Mouse (Mus musculus): ENCODE results near the gene Iqgap1. TPM values are rescaled to one million over a fixed set of nuclear protein-coding genes. Genes with fewer than 3 reads are reported as not detected.

Iqgap1 gene
- polyA plus RNA-seq, 1 experiment from 2014 or later: 19.4 TPM

GRCm38 (mm10) chr7:80719582-80719981, 106.2 kb downstream of the Iqgap1 start:
- Histone ChIP-seq H3K4me3 (no peak overlapping the region), H3K27me3 (replicated peaks) (no peaks in the 10 kb centered on the region), H3K27ac (no peak overlapping the region), H3K4me1 (peaks cover 58% of the 10 kb centered on the region), H3K36me3 (peaks cover 70% of the 10 kb centered on the region), H3K4me2 (no peak overlapping the region), H3K9ac (no peak overlapping the region), H3K9me3 (replicated peaks) (no peaks in the 10 kb centered on the region)
- 63% methylated on average over 7 of the region's 7 CpGs for whole genome bisulfite sequencing (ENCODE audit: insufficient replicate concordance)
- ATAC-seq: peak; percentile 60; the same call in 1 of the 2 replicates

- Histone ChIP-seq H3K4me3 (no peak overlapping the region), H3K27ac (no peak overlapping the region), H3K36me3 (peaks cover 65% of the 10 kb centered on the region), H3K9me3 (replicated peaks) (no peaks in the 10 kb centered on the region), H3K27me3 (replicated peaks) (no peaks in the 10 kb centered on the region), H3K4me2 (no peak overlapping the region), H3K9ac (no peak overlapping the region), H3K4me1 (peaks cover 58% of the 10 kb centered on the region)
- 47% methylated on average over 2 of the region's 2 CpGs for WGBS (ENCODE audit: insufficient replicate concordance)
- peak; percentile 73 for ATAC-seq
Measured at GRCm38 (mm10) chr7:80719038-80719437, 106.7 kb downstream of the Iqgap1 start.

- no peak overlapping the region for H3K4me3 ChIP-seq
Measured at GRCm38 (mm10) chr7:80718471-80718870, 107.3 kb downstream of the Iqgap1 start.

GRCm38 (mm10) chr7:80716758-80717157, 109.0 kb downstream of the Iqgap1 start:
- peak; percentile 59 for ATAC-seq
- Histone ChIP-seq H3K9ac (no peak overlapping the region), H3K4me3 (no peak overlapping the region), H3K36me3 (peaks cover 48% of the 10 kb centered on the region), H3K9me3 (replicated peaks) (no peaks in the 10 kb centered on the region), H3K27ac (no peak overlapping the region), H3K27me3 (replicated peaks) (no peaks in the 10 kb centered on the region), H3K4me1 (peaks cover 58% of the 10 kb centered on the region), H3K4me2 (peak overlapping the region; percentile 22)
- 27% methylated on average over 9 of the region's 9 CpGs for WGBS (ENCODE audit: insufficient replicate concordance)

More at GRCm38 (mm10) chr7:80718471-80718870, 107.3 kb downstream of the Iqgap1 start:
- Histone ChIP-seq H3K36me3 (peaks cover 62% of the 10 kb centered on the region), H3K4me2 (no peak overlapping the region), H3K4me1 (peaks cover 58% of the 10 kb centered on the region), H3K27ac (no peak overlapping the region), H3K27me3 (replicated peaks) (no peaks in the 10 kb centered on the region), H3K9ac (no peak overlapping the region), H3K9me3 (replicated peaks) (no peaks in the 10 kb centered on the region)
- WGBS (ENCODE audit: insufficient replicate concordance): 86% methylated on average over 8 of the region's 8 CpGs
- ATAC-seq: no peak

GRCm38 (mm10) chr7:80715306-80715705, 110.5 kb downstream of the Iqgap1 start:
- WGBS (ENCODE audit: insufficient replicate concordance): 81% methylated on average over 7 of the region's 7 CpGs
- ATAC-seq: peak; percentile 40; the same call in 1 of the 2 replicates
- Histone ChIP-seq H3K4me2 (no peak overlapping the region), H3K9me3 (replicated peaks) (no peaks in the 10 kb centered on the region), H3K4me3 (no peak overlapping the region), H3K9ac (no peak overlapping the region), H3K4me1 (peaks cover 46% of the 10 kb centered on the region), H3K27me3 (replicated peaks) (no peaks in the 10 kb centered on the region), H3K36me3 (peaks cover 40% of the 10 kb centered on the region), H3K27ac (no peak overlapping the region)

GRCm38 (mm10) chr7:80711496-80711895, 114.3 kb downstream of the Iqgap1 start:
- no peaks in the 10 kb centered on the region for H3K27me3 ChIP-seq (replicated peaks)
- 73% methylated on average over 8 of the region's 8 CpGs for WGBS (ENCODE audit: insufficient replicate concordance)
- H3K4me2 ChIP-seq: no peak overlapping the region
- peaks cover 18% of the 10 kb centered on the region for H3K36me3 ChIP-seq
- H3K9ac ChIP-seq: no peak overlapping the region
- ATAC-seq: no peak
- no peaks in the 10 kb centered on the region for H3K9me3 ChIP-seq (replicated peaks)
- peaks cover 10% of the 10 kb centered on the region for H3K4me1 ChIP-seq
- H3K4me3 ChIP-seq: no peak overlapping the region
- H3K27ac ChIP-seq: no peak overlapping the region

- Histone ChIP-seq H3K4me1 (peaks cover under 1% of the 10 kb centered on the region; the same call in 1 of the 2 replicates), H3K4me2 (no peak overlapping the region), H3K9me3 (replicated peaks) (no peaks in the 10 kb centered on the region), H3K27me3 (replicated peaks) (no peaks in the 10 kb centered on the region), H3K27ac (no peak overlapping the region), H3K36me3 (peaks cover 10% of the 10 kb centered on the region), H3K4me3 (no peak overlapping the region), H3K9ac (no peak overlapping the region)
- ATAC-seq: no peak
- WGBS (ENCODE audit: insufficient replicate concordance): 81% methylated on average over 7 of the region's 7 CpGs
Measured at GRCm38 (mm10) chr7:80710333-80710732, 115.4 kb downstream of the Iqgap1 start.

GRCm38 (mm10) chr7:80704066-80704465, 121.7 kb downstream of the Iqgap1 start:
- no peak overlapping the region for H3K27ac ChIP-seq
- ATAC-seq: no peak; the same call in 1 of the 2 replicates

GRCm38 (mm10) chr7:80702510-80702909, 123.3 kb downstream of the Iqgap1 start:
- H3K4me1 ChIP-seq: peaks cover 24% of the 10 kb centered on the region
- H3K4me3 ChIP-seq: no peak overlapping the region
- no peaks in the 10 kb centered on the region for H3K27me3 ChIP-seq (replicated peaks)
- WGBS (ENCODE audit: insufficient replicate concordance): 33% methylated on average over 6 of the region's 6 CpGs
- H3K9ac ChIP-seq: no peak overlapping the region
- 0 out of 2 replicates have a peak overlapping the region, but pooled peaks have one; percentile 36 for H3K27ac ChIP-seq
- peak; percentile 84 for ATAC-seq
- H3K9me3 ChIP-seq (replicated peaks): no peaks in the 10 kb centered on the region
- no peaks in the 10 kb centered on the region for H3K36me3 ChIP-seq
- H3K4me2 ChIP-seq: peak overlapping the region; percentile 12; the same call in 1 of the 2 replicates

More at GRCm38 (mm10) chr7:80704066-80704465, 121.7 kb downstream of the Iqgap1 start:
- Histone ChIP-seq H3K36me3 (no peaks in the 10 kb centered on the region), H3K27me3 (replicated peaks) (no peaks in the 10 kb centered on the region), H3K9me3 (replicated peaks) (no peaks in the 10 kb centered on the region), H3K9ac (no peak overlapping the region), H3K4me3 (no peak overlapping the region), H3K4me2 (no peak overlapping the region), H3K4me1 (peaks cover 23% of the 10 kb centered on the region)
- 71% methylated on average over 4 of the region's 4 CpGs for WGBS (ENCODE audit: insufficient replicate concordance)

GRCm38 (mm10) chr7:80699709-80700108, 126.1 kb downstream of the Iqgap1 start:
- Histone ChIP-seq H3K9me3 (replicated peaks) (no peaks in the 10 kb centered on the region), H3K4me1 (peaks cover 41% of the 10 kb centered on the region), H3K36me3 (no peaks in the 10 kb centered on the region), H3K27me3 (replicated peaks) (no peaks in the 10 kb centered on the region), H3K9ac (no peak overlapping the region), H3K4me2 (no peak overlapping the region), H3K4me3 (no peak overlapping the region), H3K27ac (no peak overlapping the region)
- WGBS (ENCODE audit: insufficient replicate concordance): 52% methylated on average over 8 of the region's 8 CpGs
- no peak for ATAC-seq

- 52% methylated on average over 2 of the region's 3 CpGs for WGBS (ENCODE audit: insufficient replicate concordance)
Measured at GRCm38 (mm10) chr7:80698940-80699339, 126.8 kb downstream of the Iqgap1 start.

GRCm38 (mm10) chr7:80697859-80698258, 127.9 kb downstream of the Iqgap1 start:
- Histone ChIP-seq H3K4me3 (no peak overlapping the region), H3K27me3 (replicated peaks) (no peaks in the 10 kb centered on the region), H3K4me2 (no peak overlapping the region), H3K36me3 (no peaks in the 10 kb centered on the region), H3K9ac (no peak overlapping the region), H3K4me1 (peaks cover 26% of the 10 kb centered on the region), H3K27ac (no peak overlapping the region), H3K9me3 (replicated peaks) (0 out of 2 replicates have a peak, but pooled peaks cover 5% of the 10 kb centered on the region)
- ATAC-seq: no peak
- 70% methylated on average over 5 of the region's 5 CpGs for WGBS (ENCODE audit: insufficient replicate concordance)

More at GRCm38 (mm10) chr7:80698940-80699339, 126.8 kb downstream of the Iqgap1 start:
- Histone ChIP-seq H3K4me2 (no peak overlapping the region), H3K4me3 (no peak overlapping the region), H3K36me3 (no peaks in the 10 kb centered on the region), H3K27ac (no peak overlapping the region), H3K27me3 (replicated peaks) (no peaks in the 10 kb centered on the region), H3K9ac (no peak overlapping the region), H3K9me3 (replicated peaks) (0 out of 2 replicates have a peak, but pooled peaks cover 5% of the 10 kb centered on the region), H3K4me1 (peaks cover 37% of the 10 kb centered on the region)
- no peak for ATAC-seq

- Histone ChIP-seq H3K9ac (no peak overlapping the region), H3K4me3 (no peak overlapping the region), H3K27ac (no peak overlapping the region), H3K27me3 (replicated peaks) (no peaks in the 10 kb centered on the region), H3K9me3 (replicated peaks) (0 out of 2 replicates have a peak, but pooled peaks cover 5% of the 10 kb centered on the region), H3K4me1 (peaks cover 18% of the 10 kb centered on the region), H3K36me3 (no peaks in the 10 kb centered on the region), H3K4me2 (0 out of 2 replicates have a peak overlapping the region, but pooled peaks have one; percentile 1)
- ATAC-seq: peak; percentile 37; the same call in 1 of the 2 replicates
- WGBS (ENCODE audit: insufficient replicate concordance): 9% methylated on average over 4 of the region's 4 CpGs
Measured at GRCm38 (mm10) chr7:80696903-80697302, 128.9 kb downstream of the Iqgap1 start.
